Mouse (Mus musculus) heart, postnatal 36 days (tissue): ENCODE results near the gene Hormad2. TPM values are rescaled to one million over a fixed set of nuclear protein-coding genes. Genes with fewer than 3 reads are reported as not detected.

ENCODE experiments used
- DNase-seq, 2 experiments: peaks; one replicate each; pipeline ENCODE4 v3.0.0; 2021 to 2022
- intact Hi-C: fragments of 180-260 bp; cut with DNase I; formaldehyde crosslinking; loops from one replicate; pipeline ENCODE4 v1.15.1; 2025
- total RNA-seq, 2 experiments: library from RNA; stranded (reverse); gene quantifications; 2 replicates each; pipeline ENCODE4 v1.2.3; 2021

The Hormad2 gene
- total RNA-seq, 2 experiments from 2014 or later: 0.14 TPM; not detected in 1

DNA sequence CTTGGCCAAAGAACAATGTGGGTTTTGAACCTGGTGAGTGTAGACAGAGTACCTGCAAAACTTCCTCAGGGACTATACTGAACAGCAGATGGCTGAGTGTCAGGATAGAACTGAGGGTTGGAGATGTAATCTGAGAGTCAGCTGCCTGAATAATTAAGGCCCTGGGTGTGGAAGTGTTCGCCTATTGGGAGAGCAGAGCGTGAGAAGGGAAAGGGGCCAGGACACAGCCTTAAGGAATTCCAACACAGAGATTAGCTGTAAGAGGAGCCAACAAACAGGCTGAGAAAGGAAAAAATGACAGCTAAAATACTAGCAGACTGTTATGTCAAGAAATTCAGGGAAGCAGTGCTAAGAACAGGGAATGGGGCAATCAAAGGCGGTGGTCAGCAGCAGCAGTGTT lies 88.3 kb downstream of the Hormad2 start:
- peak; percentile 5 to 8 for DNase-seq
- intact Hi-C loops: no loop called here

DNA sequence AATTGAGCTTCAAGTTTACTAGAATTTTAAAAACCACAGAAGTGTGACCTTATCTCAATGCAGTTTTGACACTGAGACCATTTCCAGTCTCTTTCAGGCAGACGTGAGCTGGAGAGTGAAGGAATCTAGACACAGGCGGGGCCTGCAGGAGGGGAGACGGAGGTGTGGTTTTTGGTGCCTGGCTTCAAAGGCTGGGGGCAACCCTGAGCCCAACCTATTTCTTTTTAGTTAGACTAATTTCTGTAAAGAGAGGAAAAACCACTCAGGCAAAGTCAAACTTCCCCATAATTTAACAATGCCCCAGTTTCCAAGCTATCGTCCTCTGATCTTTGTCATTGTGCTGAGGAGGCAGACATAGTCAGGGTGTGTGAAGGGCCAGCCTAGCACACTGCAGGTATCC lies 97.0 kb downstream of the Hormad2 start:
- intact Hi-C loops: no loop called here
- DNase-seq: no peak

DNA sequence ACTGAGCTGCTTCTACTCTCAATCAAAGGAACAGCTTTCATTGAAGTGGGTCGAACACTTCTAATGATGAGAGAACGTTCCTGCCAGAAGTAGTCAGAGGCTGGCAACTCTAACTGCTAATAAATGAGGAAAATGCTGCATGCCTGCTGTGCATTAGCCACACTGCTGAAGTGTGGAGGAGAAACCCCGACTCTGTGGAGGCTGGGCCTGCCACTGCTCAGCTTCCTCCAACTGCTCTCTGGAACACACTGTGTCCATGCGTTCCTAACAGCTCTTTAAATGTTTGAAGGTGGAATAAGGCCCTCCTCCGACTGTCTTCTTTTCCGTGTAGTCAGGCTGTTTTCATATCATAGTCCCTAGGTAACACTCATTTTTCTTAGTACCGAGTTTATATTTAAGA lies 98.9 kb downstream of the Hormad2 start:
- no peak for DNase-seq
- intact Hi-C loops: no loop called here

- DNase-seq: no peak
- intact Hi-C loops: no loop called here
Measured at GRCm38 (mm10) chr11:4340109-4340779, 100.7 kb downstream of the Hormad2 start.

- intact Hi-C loops: no loop called here
- DNase-seq: no peak
Measured at GRCm38 (mm10) chr11:4339275-4339674, 101.6 kb downstream of the Hormad2 start.

DNA sequence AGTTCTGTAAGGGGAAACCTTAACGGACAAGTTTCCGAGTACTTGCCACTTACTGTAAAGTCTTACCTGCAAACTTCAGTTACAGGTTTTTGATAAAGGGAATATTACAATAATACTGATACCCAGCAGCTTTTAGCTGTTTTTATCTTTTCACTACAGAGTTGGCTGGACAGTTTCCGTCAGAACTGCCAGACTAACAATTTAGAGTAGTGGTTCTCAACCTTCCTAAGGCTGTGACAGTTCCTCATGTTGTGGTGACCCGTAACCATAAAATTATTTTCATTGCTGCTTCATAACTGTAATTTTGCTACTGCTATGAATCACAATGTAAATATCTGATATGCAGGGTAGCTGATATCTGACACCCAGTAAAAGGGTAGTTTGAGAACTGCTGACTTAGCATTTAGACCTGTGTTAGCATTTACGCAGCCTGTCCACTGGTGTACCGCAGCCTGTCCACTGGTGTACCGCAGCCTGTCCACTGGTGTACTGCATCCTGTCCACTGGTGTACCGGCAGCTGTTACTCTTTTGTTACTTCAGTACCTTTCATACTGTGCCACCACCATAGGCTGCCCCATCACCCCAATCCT lies 104.1 kb downstream of the Hormad2 start:
- intact Hi-C loops: no loop called here
- DNase-seq: no peak

DNA sequence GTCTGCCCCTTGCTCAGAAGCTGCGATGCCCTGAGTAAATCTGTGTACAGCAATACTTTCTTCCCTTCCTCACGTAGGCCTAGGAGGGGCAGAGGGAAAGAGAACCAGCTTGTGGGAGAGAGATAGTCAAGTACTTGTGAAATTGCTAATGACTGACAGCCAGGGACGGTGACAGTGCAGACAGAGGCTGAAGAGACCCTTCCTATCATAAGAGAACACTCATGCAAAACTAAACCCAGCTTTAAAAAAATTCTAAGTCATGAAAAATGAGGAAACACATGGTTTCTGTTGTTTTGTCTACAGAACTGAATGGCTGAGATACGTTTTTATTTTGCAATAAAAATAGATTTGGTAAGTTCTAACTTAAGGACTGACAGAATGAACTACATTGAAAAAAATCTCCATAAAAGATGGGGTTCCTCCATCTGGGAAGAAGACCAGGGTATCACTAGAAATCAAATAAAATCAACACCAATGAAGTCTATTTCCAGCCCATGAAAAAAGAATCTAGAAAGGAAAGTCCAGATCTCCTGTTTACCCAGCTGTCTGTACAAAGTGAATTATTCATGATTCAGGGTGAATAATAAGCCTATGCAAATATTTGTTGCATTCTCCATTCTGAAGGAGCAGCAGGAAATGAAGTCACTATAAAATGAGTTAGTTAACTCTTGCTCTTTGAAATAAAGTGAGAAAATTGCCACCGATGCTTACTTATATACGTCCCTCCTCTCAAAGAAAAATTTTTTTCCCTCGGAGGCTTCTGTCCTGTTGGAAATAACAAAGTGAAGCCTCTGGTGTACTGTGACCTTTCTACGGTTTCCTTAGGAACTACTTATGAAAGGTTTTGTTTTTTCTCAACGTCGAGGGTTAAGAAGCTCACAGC lies 104.9 kb downstream of the Hormad2 start:
- intact Hi-C loops: no loop called here
- DNase-seq: no peak

- no peak for DNase-seq
- intact Hi-C loops: no loop called here
Measured at GRCm38 (mm10) chr11:4332961-4333360, 107.9 kb downstream of the Hormad2 start.

DNA sequence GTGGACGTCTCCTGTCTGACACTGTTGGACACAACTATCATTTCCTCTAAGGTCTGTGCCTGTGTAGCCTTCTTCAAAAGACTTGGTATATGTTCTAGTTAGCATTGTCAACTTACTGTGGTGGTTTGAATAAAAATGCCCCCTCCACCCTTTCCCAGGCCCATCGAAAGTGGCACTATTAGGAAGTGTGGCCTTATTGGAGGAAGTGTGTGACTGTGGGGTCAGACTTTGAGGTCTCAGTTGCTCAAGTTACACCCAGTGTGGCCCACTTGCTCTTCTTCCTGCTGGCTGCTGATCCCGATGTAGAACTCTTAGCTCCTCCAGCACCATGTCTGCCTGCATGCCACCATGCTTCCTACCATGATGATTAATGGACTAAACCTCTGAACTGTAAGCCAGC lies 112.7 kb downstream of the Hormad2 start:
- intact Hi-C loops: loop anchor here (5.0 kb wide), 1 partner anchor 71 kb away; the partner anchor contains the start of gene Lif
- DNase-seq: no peak

GRCm38 (mm10) chr11:4323481-4323880 lies 117.4 kb downstream of the Hormad2 start:
- intact Hi-C loops: no loop called here
- DNase-seq: no peak

DNA sequence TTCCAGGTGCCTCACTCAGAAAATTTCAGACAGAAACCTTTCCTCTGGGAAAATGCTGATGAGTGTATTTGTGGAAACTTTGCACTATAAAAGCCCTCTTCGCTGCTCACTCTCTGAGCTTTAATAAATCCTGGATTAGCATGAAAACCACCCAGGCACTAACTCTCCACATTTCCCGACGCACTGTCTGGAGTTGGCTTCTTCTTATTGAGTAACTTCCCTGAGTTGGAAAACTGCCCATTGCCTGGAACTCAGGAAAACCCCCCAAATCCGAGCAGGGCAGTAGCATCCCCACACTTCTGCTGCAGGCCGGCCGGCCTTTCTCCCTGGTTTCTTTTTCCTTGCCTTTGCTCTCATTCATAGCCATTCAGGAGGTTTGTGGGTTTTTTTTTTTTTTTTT lies 118.0 kb downstream of the Hormad2 start:
- intact Hi-C loops: no loop called here
- DNase-seq: no peak

- no peak for DNase-seq
- intact Hi-C loops: no loop called here
Measured at GRCm38 (mm10) chr11:4320876-4321275, 120.0 kb downstream of the Hormad2 start.

DNA sequence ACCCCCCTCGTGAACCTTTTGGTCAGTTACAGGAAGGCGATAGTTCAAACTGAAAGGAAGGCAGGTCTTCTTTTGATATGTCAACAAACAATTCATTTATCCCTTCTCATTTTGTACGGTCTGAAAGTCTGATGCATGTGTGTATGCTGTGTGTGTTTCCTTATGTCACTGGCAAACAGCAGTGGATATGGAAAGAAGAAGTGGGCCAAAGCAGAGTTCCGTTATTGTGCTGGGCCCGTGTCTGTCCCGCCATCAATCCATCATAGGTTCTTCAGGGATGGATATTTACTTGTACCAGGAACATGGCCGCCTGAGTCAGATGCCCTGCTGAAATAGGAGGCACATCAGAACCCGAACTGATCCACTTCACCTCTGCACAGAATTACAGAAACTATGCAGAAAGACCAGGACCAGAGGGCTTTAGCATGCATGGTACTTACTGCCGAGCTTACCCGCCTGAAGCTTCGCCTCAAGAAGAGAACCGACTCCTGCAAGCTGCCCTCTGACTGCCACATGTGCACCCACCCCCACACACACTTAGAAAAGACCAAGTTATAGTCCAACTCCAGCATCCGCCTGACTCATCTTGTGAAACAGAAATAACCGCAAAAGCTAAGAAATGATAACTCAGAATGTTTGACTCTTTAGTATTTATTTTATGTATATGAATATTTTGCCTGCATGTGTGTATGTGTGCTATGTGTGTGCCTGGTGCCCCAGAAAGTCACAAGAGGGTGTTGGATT lies 121.5 kb downstream of the Hormad2 start:
- intact Hi-C loops: no loop called here

DNA sequence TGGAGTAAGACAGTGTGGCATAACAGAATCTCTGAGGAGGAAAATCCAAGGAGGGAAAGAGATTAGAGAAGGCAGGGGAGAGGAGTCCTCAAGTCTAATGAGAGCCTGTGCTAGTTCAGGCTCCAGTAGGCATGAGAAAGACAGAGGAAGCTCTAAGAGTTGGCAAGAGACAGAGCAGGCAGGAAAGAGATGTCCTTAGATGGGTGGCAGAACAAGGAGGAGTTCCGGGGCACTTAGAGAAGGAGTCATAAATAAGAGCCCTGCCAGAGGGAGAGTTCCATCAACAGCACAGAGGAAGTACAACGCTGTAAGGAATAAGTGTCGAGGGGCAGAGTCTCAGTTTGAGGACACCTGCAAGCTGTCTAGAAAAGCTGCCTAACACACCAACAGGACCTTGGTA lies 122.9 kb downstream of the Hormad2 start:
- intact Hi-C loops: no loop called here
- no peak for DNase-seq

More for the DNA sequence above, 121.5 kb downstream of the Hormad2 start:
- no peak for DNase-seq

DNA sequence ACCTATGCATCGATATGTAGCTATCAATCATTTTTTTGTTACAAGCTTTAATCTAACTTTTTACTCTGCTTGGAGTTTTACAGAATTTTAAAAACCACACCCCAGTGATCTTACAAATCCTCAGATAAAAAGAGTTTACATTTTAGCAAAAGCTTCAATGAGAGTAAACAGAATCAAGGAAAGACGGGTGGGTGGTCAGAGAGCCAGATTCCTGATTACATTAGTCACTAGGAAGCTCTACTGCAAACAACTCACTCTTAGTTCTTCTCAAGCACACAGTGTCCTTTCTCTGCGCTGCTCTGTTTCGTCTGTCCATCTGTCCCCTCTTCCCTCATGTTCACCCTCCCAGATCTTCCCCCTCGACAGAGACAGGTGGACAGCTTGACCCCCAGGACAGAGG lies 123.6 kb downstream of the Hormad2 start:
- DNase-seq: no peak
- intact Hi-C loops: no loop called here

GRCm38 (mm10) chr11:4312180-4312579 lies 128.7 kb downstream of the Hormad2 start:
- intact Hi-C loops: no loop called here
- DNase-seq: no peak

- no peak for DNase-seq
- intact Hi-C loops: no loop called here
Measured at GRCm38 (mm10) chr11:4310324-4310723, 130.6 kb downstream of the Hormad2 start.

DNA sequence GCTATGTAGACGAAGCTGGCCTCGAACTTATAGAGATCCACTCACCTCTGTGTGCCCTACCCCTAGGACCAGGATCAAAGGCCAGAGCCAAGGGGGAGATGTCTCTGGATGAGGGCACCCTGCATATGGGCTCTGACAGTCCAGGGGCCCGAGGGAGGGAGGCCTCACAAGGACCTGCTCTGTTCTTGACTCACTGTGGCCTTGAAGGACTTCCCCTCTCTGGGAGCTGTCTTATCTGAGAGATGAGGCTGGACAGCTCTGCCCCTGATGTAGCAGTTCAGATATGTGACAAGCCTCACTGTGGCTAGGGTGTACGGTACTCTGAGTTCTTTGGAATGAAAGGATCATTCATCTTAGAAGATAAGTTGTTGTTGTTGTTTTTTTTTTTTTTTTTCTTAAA lies 131.3 kb downstream of the Hormad2 start:
- no peak for DNase-seq
- intact Hi-C loops: no loop called here

DNA sequence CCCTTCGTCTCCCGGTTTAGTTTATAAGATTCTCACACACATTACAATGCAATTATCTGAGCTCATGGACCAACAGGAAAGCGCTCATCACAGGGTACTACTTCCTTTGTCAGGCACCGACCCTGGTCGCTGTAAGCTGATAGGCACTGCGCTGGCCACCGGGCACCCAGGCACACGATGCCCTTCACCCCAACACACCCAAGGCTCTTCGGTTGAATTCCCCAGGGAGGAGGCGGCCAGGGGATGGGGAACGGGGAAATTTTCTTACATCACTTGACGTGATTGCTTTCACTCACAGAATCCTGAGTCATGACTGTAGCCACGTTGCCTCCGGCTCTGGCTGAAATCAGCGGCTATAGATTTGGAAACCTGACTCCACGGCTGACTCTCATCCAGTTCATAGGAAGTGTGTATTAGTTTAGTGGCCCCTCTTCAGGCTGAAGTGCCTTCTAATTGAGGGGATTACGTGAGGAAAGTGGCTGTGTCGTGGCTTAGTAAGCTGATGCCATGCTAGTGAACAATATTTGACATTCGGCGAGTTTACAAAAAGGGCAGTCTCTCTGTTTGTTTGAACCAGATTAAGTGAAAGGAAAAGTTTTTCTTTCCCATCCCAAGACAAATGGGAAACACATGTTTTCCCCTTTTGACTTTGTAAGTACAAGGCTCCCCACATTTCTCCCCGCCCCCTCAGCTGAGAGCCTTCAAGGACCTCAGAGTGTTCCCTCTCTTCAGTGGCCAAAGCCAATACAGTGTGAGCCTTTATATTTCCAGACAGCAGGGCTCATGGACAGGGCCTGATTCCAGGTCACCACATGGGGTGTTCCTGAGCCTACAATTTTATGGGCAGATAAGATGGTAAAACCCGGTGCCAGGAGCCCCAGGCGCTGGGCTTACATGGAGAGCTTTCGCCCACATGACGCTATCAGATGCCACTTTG lies 132.1 kb downstream of the Hormad2 start:
- intact Hi-C loops: no loop called here
- peak in 1 of 2 experiments; percentile 29 for DNase-seq

GRCm38 (mm10) chr11:4308060-4308513 lies 132.8 kb downstream of the Hormad2 start:
- no peak for DNase-seq
- intact Hi-C loops: no loop called here
